Mouse (Mus musculus) cerebellum, postnatal 14 days (tissue): ENCODE results near the gene Ckap4.
"Not testable (repeated sequence)": the region's sequence is repeated elsewhere in the genome, so short reads cannot be mapped to it uniquely, and the experiment has no call there.

Experiments used
- DNase-seq, 2 experiments: peaks; one replicate each; pipeline ENCODE4 v3.0.0; 2021; ENCODE audit warnings: mixed read lengths in 2 of 2

The Ckap4 gene

DNA sequence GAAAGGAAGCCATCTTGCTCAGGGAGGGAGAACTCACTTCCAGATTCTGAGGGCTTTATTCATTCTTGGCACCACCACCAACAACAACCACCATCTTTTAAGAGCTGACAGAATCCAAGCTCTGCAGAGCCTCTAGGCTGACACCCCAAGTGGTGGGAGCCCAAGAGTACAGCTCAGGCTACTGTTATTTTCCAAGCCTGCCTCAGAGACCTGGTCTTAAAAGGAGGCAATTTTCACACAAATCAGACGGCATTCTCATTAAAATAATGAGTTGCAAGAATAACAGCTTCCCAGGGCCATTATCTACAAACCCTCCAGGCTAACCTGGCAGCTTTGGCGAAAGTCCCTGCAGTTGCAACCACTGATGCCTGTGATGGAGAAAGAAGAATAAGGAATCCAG lies 37.1 kb downstream of the Ckap4 start:
- no peak for DNase-seq

DNA sequence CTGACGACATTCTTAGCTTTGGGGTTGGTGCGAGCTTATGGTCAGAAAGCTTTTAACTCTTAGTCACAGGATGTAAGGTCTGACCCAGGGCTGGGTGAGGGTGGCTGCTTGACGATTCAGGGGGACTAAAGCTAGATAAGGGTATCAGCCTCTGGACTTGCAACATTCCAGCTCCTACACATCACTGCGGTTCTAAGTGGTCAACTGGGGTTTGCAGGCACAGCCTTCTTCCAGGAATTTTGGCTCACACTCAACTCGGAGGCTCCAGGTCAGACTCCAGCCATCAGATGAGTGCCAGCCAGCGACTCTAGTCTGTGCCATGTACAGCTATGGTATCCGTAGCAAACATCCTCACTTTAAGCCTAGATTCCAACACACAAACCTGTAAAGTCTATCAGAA lies 39.4 kb downstream of the Ckap4 start:
- DNase-seq: no peak

DNA sequence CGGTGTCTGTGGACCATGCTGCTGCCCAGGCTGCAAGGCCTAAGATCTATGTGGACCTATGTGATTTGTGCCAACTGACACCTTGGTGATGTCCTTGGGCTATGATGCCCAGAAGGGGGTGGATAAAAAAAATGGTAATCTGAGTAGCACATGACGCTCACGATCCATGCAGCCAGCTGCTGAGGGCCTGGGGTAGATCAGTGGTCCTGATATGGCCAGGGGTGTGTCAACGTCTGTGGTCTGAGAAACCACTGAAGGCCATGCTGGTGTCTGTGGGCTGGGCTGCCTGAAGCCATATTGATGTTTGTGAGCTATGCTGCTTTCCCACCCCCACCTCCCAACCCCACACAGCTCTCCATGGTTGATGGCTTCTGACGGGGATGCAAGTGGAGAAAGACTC lies 43.7 kb downstream of the Ckap4 start:
- no peak for DNase-seq

DNA sequence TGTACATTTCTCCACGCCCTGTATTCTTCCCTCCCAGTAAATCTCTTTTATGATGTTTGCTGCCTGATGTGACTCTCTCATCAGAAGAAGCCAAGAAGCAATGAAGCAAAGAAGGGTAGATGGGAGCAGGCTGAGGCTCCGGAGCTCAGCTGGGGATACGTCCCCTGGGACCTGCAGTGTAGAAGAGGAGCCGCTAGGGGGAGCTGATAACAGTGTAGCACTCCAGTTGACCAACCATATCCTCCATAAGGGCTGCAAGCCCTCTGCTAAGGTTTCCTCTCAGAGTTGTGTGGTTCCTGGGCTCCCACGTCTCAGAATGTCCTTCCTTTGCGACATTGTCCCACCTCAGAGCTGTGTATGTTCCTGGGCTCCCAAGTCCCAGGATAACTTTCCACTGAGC lies 45.5 kb downstream of the Ckap4 start:
- peak; percentile 30 to 53 for DNase-seq

DNA sequence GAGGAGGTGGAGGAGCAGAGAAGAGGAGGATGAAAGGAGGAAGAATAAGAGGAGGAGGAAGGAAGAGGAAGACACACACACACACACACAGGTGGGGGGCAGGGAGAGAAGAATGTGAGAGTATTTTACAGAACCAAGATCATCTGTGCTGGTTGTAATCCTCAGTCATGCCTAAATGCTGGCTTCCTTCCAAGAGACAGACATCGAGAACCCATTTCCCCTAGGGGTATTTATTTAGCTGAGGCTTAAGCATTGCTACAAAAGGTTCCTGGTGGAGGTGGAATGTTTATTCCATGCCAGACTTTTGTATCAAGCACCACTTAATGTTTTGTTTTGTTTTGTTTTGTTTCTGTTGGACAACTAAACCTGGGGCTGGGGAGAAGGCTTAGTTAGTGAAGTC lies 49.2 kb downstream of the Ckap4 start:
- no peak for DNase-seq

DNA sequence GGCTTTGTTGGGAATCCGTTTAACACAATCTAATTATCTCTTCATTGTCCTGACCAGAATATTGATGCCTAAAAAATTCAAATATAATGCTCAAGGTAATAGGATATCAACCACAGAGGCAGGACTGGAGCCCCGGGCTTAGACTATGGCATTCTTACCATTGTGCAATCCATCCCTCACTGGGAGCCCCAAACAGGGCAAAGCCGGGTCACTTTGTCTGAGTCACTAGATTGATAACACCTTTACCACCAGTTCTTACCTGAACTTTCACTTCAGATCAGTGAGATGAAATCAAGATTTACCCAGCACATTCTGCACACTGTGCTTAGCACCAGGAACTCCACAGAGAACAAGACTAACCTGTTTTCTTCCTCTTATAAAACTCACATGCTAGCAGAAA lies 50.3 kb downstream of the Ckap4 start:
- DNase-seq: no peak

DNA sequence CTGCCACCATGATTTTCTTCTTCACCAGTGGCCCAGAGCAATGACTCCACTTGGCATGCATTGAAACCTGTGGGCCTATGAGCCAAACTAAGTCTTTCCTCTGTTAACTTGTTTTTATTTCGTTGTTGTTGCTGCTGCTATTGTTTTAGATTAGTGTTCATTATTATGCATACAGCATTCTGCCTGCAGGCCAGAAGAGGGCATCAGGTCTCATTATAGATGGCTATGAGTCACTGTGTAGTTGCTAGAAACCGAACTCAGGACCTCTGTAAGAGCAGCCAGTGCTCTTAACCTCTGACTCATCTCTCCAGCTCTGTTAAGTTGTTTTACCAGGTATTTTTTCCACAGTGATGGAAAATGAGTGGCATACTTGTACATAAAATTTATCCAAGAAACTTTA lies 50.8 kb downstream of the Ckap4 start:
- DNase-seq: no peak

DNA sequence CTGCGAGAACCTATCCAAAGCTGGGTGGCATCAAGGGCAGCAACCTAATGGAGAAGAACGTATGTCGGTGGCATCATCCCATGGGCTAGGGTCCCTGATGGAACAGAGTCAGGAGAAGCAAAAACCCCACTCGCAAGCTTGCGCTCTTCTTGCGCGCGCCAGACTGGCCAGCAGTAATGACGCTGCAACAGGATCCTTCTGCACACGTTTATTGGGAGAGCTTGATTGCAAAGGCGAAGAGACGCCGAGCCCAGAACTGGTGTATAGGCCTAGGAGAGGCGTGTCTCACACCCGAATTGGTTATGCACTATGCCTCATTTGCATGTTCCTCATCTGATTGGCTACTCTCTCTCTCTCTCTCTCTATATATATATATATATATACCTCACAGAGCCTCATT lies 51.4 kb downstream of the Ckap4 start:
- not testable (repeated sequence) for DNase-seq

DNA sequence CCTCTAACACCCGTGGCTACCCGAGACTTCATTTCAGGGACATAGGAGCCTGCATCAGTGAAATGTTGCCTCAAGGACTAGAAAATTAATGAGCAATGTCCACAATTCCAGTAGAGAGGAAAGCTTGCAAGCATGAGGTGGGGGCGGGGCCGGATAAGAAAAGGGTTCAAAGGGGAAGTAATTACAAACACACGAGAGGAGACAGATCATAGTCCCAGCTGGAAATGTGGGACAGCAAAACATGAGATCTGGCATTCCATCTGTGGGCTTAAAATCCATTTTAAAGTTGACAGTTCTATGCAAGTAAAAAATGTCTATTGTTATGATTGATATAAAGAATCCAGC lies 52.6 kb downstream of the Ckap4 start:
- DNase-seq: no peak

DNA sequence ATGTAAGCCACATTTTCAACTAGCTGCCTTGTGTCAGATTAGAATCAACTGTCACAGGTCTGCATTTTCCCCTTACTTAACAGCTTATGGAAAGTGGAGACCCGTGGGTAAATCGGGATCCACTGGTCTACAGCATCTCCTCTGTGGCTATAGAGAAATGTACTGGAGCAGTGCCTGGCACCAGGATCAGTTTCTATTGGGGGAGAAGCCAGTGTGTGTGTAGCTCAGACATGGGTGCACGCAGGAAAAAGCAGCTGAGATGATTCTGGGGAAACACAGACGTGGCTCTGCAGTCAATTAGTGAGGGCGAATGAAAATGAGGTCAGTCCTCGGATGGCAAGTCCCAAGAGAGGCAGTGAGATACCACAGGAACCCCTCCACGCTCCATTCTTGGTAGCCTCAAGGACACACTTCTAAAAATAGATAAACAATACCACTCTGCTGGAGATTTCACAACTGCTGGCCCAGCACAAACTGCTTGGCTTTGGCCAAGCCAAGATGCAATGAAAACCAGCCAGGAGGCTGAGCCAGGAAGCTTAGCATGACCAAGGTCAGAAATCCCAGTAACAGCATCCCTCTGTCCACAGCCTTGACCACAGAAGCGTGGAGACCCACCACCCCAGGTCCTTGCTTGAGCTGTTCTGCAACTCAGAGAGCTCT lies 53.1 kb downstream of the Ckap4 start:
- peak in 1 of 2 experiments; percentile 17 for DNase-seq

DNA sequence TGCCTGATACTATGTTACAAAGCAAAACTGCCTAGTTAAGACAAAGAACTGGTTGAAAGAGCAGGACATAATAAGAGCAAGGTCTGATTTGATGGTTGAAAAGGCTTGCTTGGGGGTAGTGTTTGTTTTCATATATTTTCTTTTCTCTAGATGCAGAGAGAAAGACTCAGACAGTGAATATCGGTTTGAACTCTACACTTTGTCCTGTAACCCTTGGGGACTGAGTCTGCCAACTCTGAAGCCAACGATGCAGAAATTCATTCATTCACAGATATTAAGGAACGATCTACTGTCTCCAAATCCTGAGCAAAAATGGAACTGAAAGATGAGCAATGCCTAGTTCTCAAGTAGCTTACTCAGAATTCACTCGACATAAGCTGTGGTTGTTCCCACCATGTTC lies 53.7 kb downstream of the Ckap4 start:
- no peak for DNase-seq

DNA sequence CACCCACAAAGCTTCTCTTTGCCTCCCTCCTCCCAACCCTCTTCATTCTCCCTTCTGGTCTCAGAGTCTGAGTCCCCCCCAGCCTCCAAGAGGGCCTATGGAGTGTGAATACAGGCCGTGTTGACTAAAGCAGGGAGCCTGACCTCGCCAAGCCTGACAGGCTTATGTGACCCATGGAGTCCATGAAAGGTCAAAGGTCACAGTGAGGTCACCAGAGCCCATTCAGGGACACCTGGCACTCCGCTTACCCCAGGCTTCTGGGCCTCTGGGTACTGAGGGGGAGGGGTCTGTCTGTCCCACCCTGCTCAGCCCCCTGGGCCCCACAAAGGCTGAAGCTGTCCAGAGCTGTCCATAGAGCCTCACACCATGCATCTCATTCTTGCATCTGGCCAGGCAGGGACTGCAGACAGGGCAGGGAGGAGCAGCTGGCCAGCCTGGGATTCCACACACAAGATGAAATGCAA lies 56.2 kb downstream of the Ckap4 start:
- no peak for DNase-seq

DNA sequence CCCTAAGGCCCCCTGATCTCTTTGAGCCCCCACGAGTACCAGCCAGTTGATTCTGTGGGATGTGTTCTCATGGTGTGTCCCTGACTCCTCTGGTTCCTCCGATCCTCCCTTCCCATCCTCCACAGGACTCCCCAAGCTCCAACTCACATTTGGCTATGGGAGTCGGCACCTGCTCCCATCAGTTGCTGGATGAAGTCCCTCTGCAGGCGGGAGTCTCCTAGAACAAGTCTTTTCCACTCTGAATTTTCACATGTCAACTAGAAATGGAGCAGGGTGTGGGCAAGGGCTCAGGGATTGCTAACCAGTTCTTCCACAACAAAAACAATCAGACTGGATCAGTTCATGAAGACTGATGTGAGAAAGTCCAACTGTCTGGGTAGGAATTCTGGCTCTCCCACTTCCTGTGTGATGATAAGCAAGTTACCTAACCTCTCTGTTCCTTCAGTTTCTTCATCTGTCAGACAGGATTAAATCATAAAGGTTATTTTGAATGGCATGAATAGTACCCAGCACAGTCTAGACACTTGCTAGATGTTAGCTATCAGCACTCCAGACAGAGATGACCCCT lies 56.7 kb downstream of the Ckap4 start:
- no peak for DNase-seq
